Mouse (Mus musculus) thymus, postnatal 10 days (tissue): ENCODE results near the gene Gata5.

Experiments
- DNase-seq, 2 experiments: peaks; one replicate each; pipeline ENCODE4 v3.0.0; 2021; ENCODE audit warnings: low spot score in 2 of 2

The Gata5 gene

GRCm38 (mm10) chr2:180334551-180334986 is at the start of gene Gata5:
Gata5 (minus strand) TSS chr2:180334699.
- DNase-seq: no peak

GRCm38 (mm10) chr2:180376730-180377129 is 42.2 kb upstream of the Gata5 start:
- no peak for DNase-seq

- no peak for DNase-seq
These were observed 38.8 kb upstream of the Gata5 start for GRCm38 (mm10) chr2:180373256-180373655.

GRCm38 (mm10) chr2:180368359-180368758 is 33.9 kb upstream of the Gata5 start:
- DNase-seq: no peak

GRCm38 (mm10) chr2:180367350-180367749 is 32.9 kb upstream of the Gata5 start:
- DNase-seq: no peak

GRCm38 (mm10) chr2:180363434-180363720 is 28.9 kb upstream of the Gata5 start:
- DNase-seq: no peak

- DNase-seq: no peak
These were observed 28.3 kb upstream of the Gata5 start for GRCm38 (mm10) chr2:180362585-180363433.

- DNase-seq: no peak
These were observed 24.6 kb upstream of the Gata5 start for GRCm38 (mm10) chr2:180359062-180359461.

- peak in 1 of 2 experiments; percentile 16 for DNase-seq
These were observed 18.8 kb upstream of the Gata5 start for GRCm38 (mm10) chr2:180353338-180353737.

GRCm38 (mm10) chr2:180350700-180351099 is 16.2 kb upstream of the Gata5 start:
- DNase-seq: peak in 1 of 2 experiments; percentile 26

GRCm38 (mm10) chr2:180346820-180347497 is 12.5 kb upstream of the Gata5 start:
- peak; percentile 40 to 71 for DNase-seq

- DNase-seq: no peak
These were observed 8.6 kb upstream of the Gata5 start for GRCm38 (mm10) chr2:180343092-180343491.

- DNase-seq: no peak
These were observed 7.7 kb upstream of the Gata5 start for GRCm38 (mm10) chr2:180342189-180342588.

GRCm38 (mm10) chr2:180341229-180341628 is 6.7 kb upstream of the Gata5 start:
- DNase-seq: no peak

- DNase-seq: no peak
These were observed 5.4 kb upstream of the Gata5 start for GRCm38 (mm10) chr2:180339886-180340285.

GRCm38 (mm10) chr2:180333778-180334550 is 535 bp downstream of the Gata5 start:
- DNase-seq: no peak

- no peak for DNase-seq
These were observed 5.0 kb downstream of the Gata5 start for GRCm38 (mm10) chr2:180329466-180329865.

- DNase-seq: no peak
These were observed 11.7 kb downstream of the Gata5 start for GRCm38 (mm10) chr2:180322674-180323355.

GRCm38 (mm10) chr2:180320216-180320615 is 14.3 kb downstream of the Gata5 start:
- no peak for DNase-seq

- no peak for DNase-seq
These were observed 16.9 kb downstream of the Gata5 start for GRCm38 (mm10) chr2:180317591-180317990.

- no peak for DNase-seq
These were observed 20.2 kb downstream of the Gata5 start for GRCm38 (mm10) chr2:180314292-180314691.

- DNase-seq: no peak
These were observed 23.4 kb downstream of the Gata5 start for GRCm38 (mm10) chr2:180311147-180311546.
